ENCODE assay signal across 14 mouse cellular contexts in the genomic region with DNA sequence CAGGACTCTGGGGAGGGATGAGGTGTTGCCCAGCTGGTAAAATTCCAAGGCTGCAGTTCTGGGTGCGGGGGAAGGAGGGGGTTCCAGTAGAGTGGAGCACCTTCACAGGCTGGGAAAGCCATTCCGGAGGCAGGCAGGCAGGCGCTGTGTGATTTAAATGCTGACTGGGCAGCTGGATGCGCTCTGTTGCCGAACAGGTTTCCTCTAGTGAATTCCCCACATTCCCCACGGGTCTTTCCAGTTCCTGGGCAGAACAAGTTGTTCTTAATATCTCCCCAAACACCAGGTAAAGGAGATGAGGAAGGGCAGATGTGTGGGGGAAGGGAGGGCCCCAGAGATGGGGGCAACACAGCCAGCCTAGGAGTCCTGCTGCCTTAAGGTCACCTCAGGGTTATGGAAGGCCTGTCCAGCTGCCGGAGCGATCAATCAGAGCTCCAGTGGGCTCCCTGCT. TPM values are rescaled to one million over a fixed set of nuclear protein-coding genes. Genes with fewer than 3 reads are reported as not detected.
DNase-seq lines count a peak whose midpoint lies in the region; ATAC-seq lines count a peak whose summit lies in the region.
"Had no signal": no experiment of that assay in that cellular context is flagged by ENCODE, and none has a peak within 500 bp of the region (broad histone marks: within the 10 kb centered on the region; RNA-seq: fewer than 3 reads in every experiment).

No protein-coding gene starts in this region.

- H3K27me3 ChIP-seq in midbrain, embryonic 11.5 days (ENCODE audit: control insufficient read depth, insufficient read depth, low read length) = no peaks in the 10 kb centered on the region
- H3K27me3 ChIP-seq in midbrain, embryonic 16.5 days (ENCODE audit: control insufficient read depth, insufficient read depth, low read depth, low read length) = no peaks in the 10 kb centered on the region
- H3K27me3 ChIP-seq in limb, embryonic 13.5 days = no peaks in the 10 kb centered on the region
- no peaks in the 10 kb centered on the region for H3K27me3 ChIP-seq in hindbrain, embryonic 16.5 days (replicated peaks; ENCODE audit: control insufficient read depth, insufficient read depth, low read length)
- H3K27me3 ChIP-seq: embryonic facial prominence, embryonic 13.5 days had no signal

- no peaks in the 10 kb centered on the region for H3K36me3 ChIP-seq in midbrain, embryonic 11.5 days (ENCODE audit: control insufficient read depth, insufficient read depth, low read length)
- no peaks in the 10 kb centered on the region for H3K36me3 ChIP-seq in midbrain, embryonic 16.5 days (ENCODE audit: control insufficient read depth, insufficient read depth, low read length)
- H3K36me3 ChIP-seq in limb, embryonic 13.5 days = no peaks in the 10 kb centered on the region
- H3K36me3 ChIP-seq in hindbrain, embryonic 16.5 days (ENCODE audit: control insufficient read depth, insufficient read depth, low read length) = no peaks in the 10 kb centered on the region
- H3K36me3 ChIP-seq: embryonic facial prominence, embryonic 13.5 days; liver, embryonic 13.5 days had no signal

- no peak overlapping the region for H3K4me2 ChIP-seq in midbrain, embryonic 11.5 days
- no peak overlapping the region for H3K4me2 ChIP-seq in midbrain, embryonic 16.5 days (ENCODE audit: low read length)
- no peak overlapping the region for H3K4me2 ChIP-seq in limb, embryonic 13.5 days (replicated peaks)
- H3K4me2 ChIP-seq in hindbrain, embryonic 16.5 days (ENCODE audit: low read length) = no peak overlapping the region
- H3K4me2 ChIP-seq: embryonic facial prominence, embryonic 13.5 days; liver, embryonic 13.5 days had no signal

- H3K27ac ChIP-seq in midbrain, embryonic 11.5 days (ENCODE audit: low read depth, low read length) = no peak overlapping the region
- H3K27ac ChIP-seq in midbrain, embryonic 16.5 days (ENCODE audit: low read length) = no peak overlapping the region
- no peak overlapping the region for H3K27ac ChIP-seq in limb, embryonic 13.5 days
- H3K27ac ChIP-seq in hindbrain, embryonic 16.5 days (ENCODE audit: low read depth, low read length) = no peak overlapping the region
- H3K27ac ChIP-seq: embryonic facial prominence, embryonic 13.5 days; gastrocnemius, adult 2 months; liver, embryonic 13.5 days had no signal

- no peak overlapping the region for H3K4me3 ChIP-seq in midbrain, embryonic 11.5 days (ENCODE audit: low read depth, low read length)
- H3K4me3 ChIP-seq in midbrain, embryonic 16.5 days (ENCODE audit: low read depth, low read length) = no peak overlapping the region
- H3K4me3 ChIP-seq in limb, embryonic 13.5 days = no peak overlapping the region
- no peak overlapping the region for H3K4me3 ChIP-seq in hindbrain, embryonic 16.5 days (ENCODE audit: low read length)
- H3K4me3 ChIP-seq: embryonic facial prominence, embryonic 13.5 days; gastrocnemius, adult 2 months; liver, embryonic 13.5 days had no signal

- no peaks in the 10 kb centered on the region for H3K9me3 ChIP-seq in midbrain, embryonic 11.5 days (ENCODE audit: control insufficient read depth, low read length)
- no peaks in the 10 kb centered on the region for H3K9me3 ChIP-seq in midbrain, embryonic 16.5 days (replicated peaks; ENCODE audit: control insufficient read depth, low read length, poor library complexity, severe bottlenecking)
- no peaks in the 10 kb centered on the region for H3K9me3 ChIP-seq in limb, embryonic 13.5 days
- H3K9me3 ChIP-seq in hindbrain, embryonic 16.5 days (ENCODE audit: control insufficient read depth, low read length) = no peaks in the 10 kb centered on the region
- H3K9me3 ChIP-seq: liver, embryonic 13.5 days had no signal

- WGBS in midbrain, embryonic 11.5 days = 47% methylated on average over 8 of the region's 8 CpGs
- WGBS in midbrain, embryonic 16.5 days = 47% methylated on average over 8 of the region's 8 CpGs
- WGBS in limb, embryonic 13.5 days = 33% methylated on average over 8 of the region's 8 CpGs
- WGBS in hindbrain, embryonic 16.5 days = 48% methylated on average over 8 of the region's 8 CpGs

- peak; percentile 72 for DNase-seq in midbrain, embryonic 11.5 days (ENCODE audit: low spot score, missing footprints)
- peak; percentile 83 for DNase-seq in kidney, adult 9 months
- peak; percentile 55 for DNase-seq in mesoderm, embryonic 11.5 days (ENCODE audit: low read depth, low spot score)
- no peak for DNase-seq in thymus, postnatal 36 days
- DNase-seq: gastrocnemius, adult 2 months; layer of hippocampus, postnatal 36 days; liver, embryonic 13.5 days; right cerebral cortex, postnatal 4 days had no signal

- H3K9ac ChIP-seq in midbrain, embryonic 11.5 days (ENCODE audit: low read length) = no peak overlapping the region
- no peak overlapping the region for H3K9ac ChIP-seq in midbrain, embryonic 16.5 days (ENCODE audit: low read depth, low read length)
- 0 out of 2 replicates have a peak overlapping the region, but pooled peaks have one; percentile 4 for H3K9ac ChIP-seq in limb, embryonic 13.5 days
- no peak overlapping the region for H3K9ac ChIP-seq in hindbrain, embryonic 16.5 days (ENCODE audit: low read depth, low read length)
- H3K9ac ChIP-seq: embryonic facial prominence, embryonic 13.5 days; liver, embryonic 13.5 days had no signal

- H3K4me1 ChIP-seq in midbrain, embryonic 11.5 days (ENCODE audit: control insufficient read depth, insufficient read depth, low read length) = no peaks in the 10 kb centered on the region
- no peaks in the 10 kb centered on the region for H3K4me1 ChIP-seq in midbrain, embryonic 16.5 days (ENCODE audit: control insufficient read depth, insufficient read depth, low read length)
- H3K4me1 ChIP-seq in limb, embryonic 13.5 days = peaks cover 24% of the 10 kb centered on the region
- no peaks in the 10 kb centered on the region for H3K4me1 ChIP-seq in hindbrain, embryonic 16.5 days (ENCODE audit: control insufficient read depth, insufficient read depth, low read depth, low read length)
- H3K4me1 ChIP-seq: embryonic facial prominence, embryonic 13.5 days had no signal

- no peak for ATAC-seq in midbrain, embryonic 11.5 days (ENCODE audit: low FRiP score)
- no peak for ATAC-seq in midbrain, embryonic 16.5 days
- ATAC-seq in limb, embryonic 13.5 days (ENCODE audit: low FRiP score, low read depth) = no peak
- no peak for ATAC-seq in hindbrain, embryonic 16.5 days
- no peak for ATAC-seq in erythroblast, adult 5-6 weeks (replicated peaks; ENCODE audit: low FRiP score, poor library complexity, severe bottlenecking)
- ATAC-seq: inflammation-experienced regulatory T-cells, adult 6 months had no signal

RNA-seq across cellular contexts. Expression of a gene that starts 27.2 kb away (rescaled TPM):
- polyA plus RNA-seq in midbrain, embryonic 11.5 days (2014; fragmentation: Nextera tagmentation; extraction: Ambion mirVana) = 1.3 and 1.4 TPM in 2 replicates
- polyA plus RNA-seq in midbrain, embryonic 16.5 days (2015; fragmentation: Nextera tagmentation; extraction: Ambion mirVana) = 9.2 and 10.0 TPM in 2 replicates
- polyA plus RNA-seq in limb, embryonic 13.5 days (2015; fragmentation: Nextera tagmentation; extraction: Ambion mirVana) = 3.5 and 3.6 TPM in 2 replicates
- 9.0 and 10.4 TPM in 2 replicates for polyA plus RNA-seq in hindbrain, embryonic 16.5 days (2015; fragmentation: Nextera tagmentation; extraction: Ambion mirVana)
- total RNA-seq in erythroblast, adult 5-6 weeks (2015; ENCODE audit: low replicate concordance) = not detected in 2 replicates
- 0.26 TPM in 1 of 2 replicates, not detected in the other for total RNA-seq in erythroblast, adult 5-6 weeks (2017; ENCODE audit: low replicate concordance)
- polyA plus RNA-seq: inflammation-experienced regulatory T-cells, adult 6 months had no signal

RNA-seq across cellular contexts. Expression of a gene that starts 38.4 kb away (rescaled TPM):
- polyA plus RNA-seq in midbrain, embryonic 11.5 days (2014; fragmentation: Nextera tagmentation; extraction: Ambion mirVana) = 67.1 and 69.7 TPM in 2 replicates
- 129 and 142 TPM in 2 replicates for polyA plus RNA-seq in midbrain, embryonic 16.5 days (2015; fragmentation: Nextera tagmentation; extraction: Ambion mirVana)
- 59.9 and 60.4 TPM in 2 replicates for polyA plus RNA-seq in limb, embryonic 13.5 days (2015; fragmentation: Nextera tagmentation; extraction: Ambion mirVana)
- 137 and 156 TPM in 2 replicates for polyA plus RNA-seq in hindbrain, embryonic 16.5 days (2015; fragmentation: Nextera tagmentation; extraction: Ambion mirVana)
- 5.4 and 8.1 TPM in 2 replicates for total RNA-seq in erythroblast, adult 5-6 weeks (2015; ENCODE audit: low replicate concordance)
- total RNA-seq in erythroblast, adult 5-6 weeks (2017; ENCODE audit: low replicate concordance) = 6.6 and 10.1 TPM in 2 replicates

RNA-seq across cellular contexts. Expression of a gene that starts 56.2 kb away (rescaled TPM):
- 7.5 and 8.3 TPM in 2 replicates for polyA plus RNA-seq in midbrain, embryonic 11.5 days (2014; fragmentation: Nextera tagmentation; extraction: Ambion mirVana)
- polyA plus RNA-seq in midbrain, embryonic 16.5 days (2015; fragmentation: Nextera tagmentation; extraction: Ambion mirVana) = 14.4 and 18.5 TPM in 2 replicates
- polyA plus RNA-seq in limb, embryonic 13.5 days (2015; fragmentation: Nextera tagmentation; extraction: Ambion mirVana) = 34.1 and 35.2 TPM in 2 replicates
- 25.0 and 26.4 TPM in 2 replicates for polyA plus RNA-seq in hindbrain, embryonic 16.5 days (2015; fragmentation: Nextera tagmentation; extraction: Ambion mirVana)
- 3.8 and 4.2 TPM in 2 replicates for total RNA-seq in erythroblast, adult 5-6 weeks (2015; ENCODE audit: low replicate concordance)
- total RNA-seq in erythroblast, adult 5-6 weeks (2017; ENCODE audit: low replicate concordance) = 6.2 and 8.6 TPM in 2 replicates

Comparison
In these comparisons a context has a peak if more than half of its experiments do, and no peak if none do; other contexts are left out.
1. DNase-seq: peak in midbrain, embryonic 11.5 days (single experiment), kidney, adult 9 months (single experiment) and mesoderm, embryonic 11.5 days (single experiment); none in thymus, postnatal 36 days (0 of 2).